Mouse (Mus musculus) lung, postnatal 25 days (tissue): ENCODE data around the gene Cavin4.
"Not testable (repeated sequence)": the region's sequence is repeated elsewhere in the genome, so short reads cannot be mapped to it uniquely, and the experiment has no call there.

Source experiments
- DNase-seq: peaks from one replicate; pipeline ENCODE4 v3.0.0; 2022; ENCODE audit warnings: low spot score

Cavin4 gene

GRCm38 (mm10) chr4:48672915-48673314 is 9.6 kb downstream of the Cavin4 start:
- DNase-seq, result no peak

GRCm38 (mm10) chr4:48674412-48674811 is 11.1 kb downstream of the Cavin4 start:
- no peak for DNase-seq

- no peak for DNase-seq
Observed at GRCm38 (mm10) chr4:48676570-48677185, 13.4 kb downstream of the Cavin4 start.

GRCm38 (mm10) chr4:48677276-48677675 is 14.0 kb downstream of the Cavin4 start:
- DNase-seq, result no peak

- DNase-seq, result no peak
Observed at GRCm38 (mm10) chr4:48677812-48678211, 14.5 kb downstream of the Cavin4 start.

GRCm38 (mm10) chr4:48678793-48679192 is 15.5 kb downstream of the Cavin4 start:
- no peak for DNase-seq

- not testable (repeated sequence) for DNase-seq
Observed at GRCm38 (mm10) chr4:48679728-48680127, 16.4 kb downstream of the Cavin4 start.

GRCm38 (mm10) chr4:48680214-48680613 is 16.9 kb downstream of the Cavin4 start:
- DNase-seq, result no peak

GRCm38 (mm10) chr4:48680648-48681343 is 17.5 kb downstream of the Cavin4 start:
- DNase-seq, result peak; percentile 72

GRCm38 (mm10) chr4:48683126-48683525 is 19.8 kb downstream of the Cavin4 start:
- DNase-seq, result no peak

GRCm38 (mm10) chr4:48683633-48684209 is 20.4 kb downstream of the Cavin4 start:
- not testable (repeated sequence) for DNase-seq

- no peak for DNase-seq
Observed at GRCm38 (mm10) chr4:48684593-48685187, 21.4 kb downstream of the Cavin4 start.

GRCm38 (mm10) chr4:48688148-48688547 is 24.8 kb downstream of the Cavin4 start:
- DNase-seq, result no peak

GRCm38 (mm10) chr4:48690640-48691039 is 27.3 kb downstream of the Cavin4 start:
- DNase-seq, result peak; percentile 51

GRCm38 (mm10) chr4:48691793-48692437 is 28.6 kb downstream of the Cavin4 start:
- DNase-seq, result peak; percentile 18

GRCm38 (mm10) chr4:48692736-48693292 is 29.5 kb downstream of the Cavin4 start:
- no peak for DNase-seq

GRCm38 (mm10) chr4:48696706-48697105 is 33.4 kb downstream of the Cavin4 start:
- DNase-seq, result no peak

- DNase-seq, result no peak
Observed at GRCm38 (mm10) chr4:48697302-48697701, 34.0 kb downstream of the Cavin4 start.

GRCm38 (mm10) chr4:48715865-48716650 is 52.7 kb downstream of the Cavin4 start:
- DNase-seq, result no peak

- no peak for DNase-seq
Observed at GRCm38 (mm10) chr4:48716817-48717216, 53.5 kb downstream of the Cavin4 start.
